Mouse (Mus musculus) ES-E14 (cell line): ENCODE results near the gene Usp19.

Experiments used
- HCFC1 ChIP-seq: IDR thresholded peaks from 2 replicates; pipeline ENCODE4 v1.6.1; 2012; ENCODE audit warnings: low read length, inconsistent platforms, borderline replicate concordance; ENCODE audit not compliant: insufficient read depth
- MAFK ChIP-seq: IDR thresholded peaks from 2 replicates; pipeline ENCODE4 v1.6.1; 2014; ENCODE audit warnings: mild to moderate bottlenecking, low read depth, low read length, inconsistent platforms; ENCODE audit not compliant: insufficient read depth
- ZC3H11A ChIP-seq: IDR thresholded peaks from 2 replicates; pipeline ENCODE4 v1.6.1; 2012; ENCODE audit warnings: low read depth, mild to moderate bottlenecking, inconsistent platforms, low read length, borderline replicate concordance
- ZNF384 ChIP-seq: IDR thresholded peaks from 2 replicates; pipeline ENCODE4 v1.6.1; 2012; ENCODE audit warnings: low read depth, low read length, inconsistent platforms

GRCm38 (mm10) chr9:108461675-108462074, 28.7 kb upstream of the Usp19 start:
- TF ChIP-seq MAFK (no peak), HCFC1 (no peak), ZNF384 (no peak), ZC3H11A (no peak)
